8 mouse cellular contexts compared by ENCODE assay signal in the genomic region with DNA sequence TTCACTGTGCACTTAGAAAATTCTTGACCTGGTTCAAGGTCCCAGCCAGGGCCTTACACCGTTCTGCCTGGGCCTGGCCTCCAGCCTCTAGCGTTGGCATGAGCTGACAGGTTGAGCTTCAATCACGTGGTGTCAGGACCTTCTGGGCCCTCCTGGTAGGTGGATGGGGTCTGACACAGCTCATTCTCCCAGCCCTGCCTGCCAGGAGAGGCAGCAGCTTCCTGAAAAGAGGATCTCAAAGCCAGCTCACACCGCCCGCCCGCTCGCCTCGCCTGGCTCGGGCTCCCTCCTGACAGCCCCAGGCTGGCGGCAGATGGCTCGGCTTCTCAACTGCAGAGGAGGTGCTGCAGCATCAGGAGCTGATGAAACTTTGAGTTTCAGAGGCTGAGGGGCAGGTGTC.
A peak's percentile ranks its signal among the peaks of the same experiment; 100 is the strongest.
DNase-seq lines count a peak whose midpoint lies in the region; ATAC-seq and TF ChIP-seq lines count a peak whose summit lies in the region.

No protein-coding gene starts in this region.

- H3K27me3 ChIP-seq in kidney, postnatal 0 days (ENCODE audit: insufficient read depth, low read length): peaks cover 5% of the 10 kb centered on the region; the same call in 1 of the 2 replicates
- peaks cover 8% of the 10 kb centered on the region for H3K27me3 ChIP-seq in embryonic facial prominence, embryonic 14.5 days (replicated peaks; ENCODE audit: control insufficient read depth, insufficient read depth, low read length)
- 0 out of 2 replicates have a peak, but pooled peaks cover 3% of the 10 kb centered on the region for H3K27me3 ChIP-seq in midbrain, postnatal 0 days (ENCODE audit: insufficient read depth, low read length)
- peaks cover 4% of the 10 kb centered on the region; the same call in 1 of the 2 replicates for H3K27me3 ChIP-seq in intestine, embryonic 16.5 days (replicated peaks; ENCODE audit: control insufficient read depth, insufficient read depth, low read length)

- H3K36me3 ChIP-seq in kidney, postnatal 0 days (ENCODE audit: insufficient read depth, low read length): no peaks in the 10 kb centered on the region
- H3K36me3 ChIP-seq in embryonic facial prominence, embryonic 14.5 days (ENCODE audit: control insufficient read depth, insufficient read depth, low read length): no peaks in the 10 kb centered on the region
- H3K36me3 ChIP-seq in midbrain, postnatal 0 days (ENCODE audit: insufficient read depth, low read length): no peaks in the 10 kb centered on the region
- no peaks in the 10 kb centered on the region for H3K36me3 ChIP-seq in intestine, embryonic 16.5 days (ENCODE audit: control insufficient read depth, insufficient read depth, low read length)

- H3K4me3 ChIP-seq in kidney, postnatal 0 days (replicated peaks; ENCODE audit: low read depth, low read length): no peak overlapping the region
- no peak overlapping the region for H3K4me3 ChIP-seq in embryonic facial prominence, embryonic 14.5 days (ENCODE audit: low read depth, low read length)
- H3K4me3 ChIP-seq in layer of hippocampus, adult 2 months: no peak overlapping the region
- H3K4me3 ChIP-seq in midbrain, postnatal 0 days (ENCODE audit: low read depth, low read length): no peak overlapping the region
- H3K4me3 ChIP-seq in intestine, embryonic 16.5 days (ENCODE audit: low read length): no peak overlapping the region

- 12% methylated on average over 11 of the region's 11 CpGs for WGBS in kidney, postnatal 0 days
- WGBS in embryonic facial prominence, embryonic 14.5 days: 14% methylated on average over 11 of the region's 11 CpGs
- WGBS in midbrain, postnatal 0 days: 18% methylated on average over 11 of the region's 11 CpGs
- 20% methylated on average over 11 of the region's 11 CpGs for WGBS in intestine, embryonic 16.5 days

- no peak for DNase-seq in kidney, postnatal 0 days (ENCODE audit: low spot score)
- DNase-seq in kidney, adult 9 months: no peak
- peak; percentile 11 for DNase-seq in embryonic facial prominence, embryonic 14.5 days (ENCODE audit: low spot score)
- peak; percentile 58 to 73 for DNase-seq in layer of hippocampus, adult 2 months (ENCODE audit: low spot score in 2 of 2)
- DNase-seq in midbrain, postnatal 0 days (ENCODE audit: low spot score): peak; percentile 60
- DNase-seq in spleen, postnatal 4 days (ENCODE audit: low spot score in 2 of 2): no peak
- no peak for DNase-seq in thymus, postnatal 0 days (ENCODE audit: low spot score)

- no peak overlapping the region for H3K27ac ChIP-seq in kidney, postnatal 0 days
- H3K27ac ChIP-seq in embryonic facial prominence, embryonic 14.5 days (replicated peaks; ENCODE audit: low read depth, low read length): no peak overlapping the region
- no peak overlapping the region; the same call in 1 of the 2 replicates for H3K27ac ChIP-seq in layer of hippocampus, adult 2 months
- no peak overlapping the region for H3K27ac ChIP-seq in midbrain, postnatal 0 days (ENCODE audit: low read depth, low read length)
- no peak overlapping the region for H3K27ac ChIP-seq in intestine, embryonic 16.5 days (ENCODE audit: low read length)

- no peak overlapping the region for H3K9ac ChIP-seq in kidney, postnatal 0 days (ENCODE audit: low read depth, low read length)
- H3K9ac ChIP-seq in embryonic facial prominence, embryonic 14.5 days (ENCODE audit: low read depth, low read length): no peak overlapping the region
- H3K9ac ChIP-seq in midbrain, postnatal 0 days (replicated peaks; ENCODE audit: low read length, poor library complexity, severe bottlenecking): no peak overlapping the region
- H3K9ac ChIP-seq in intestine, embryonic 16.5 days (ENCODE audit: low read depth, low read length): no peak overlapping the region

- peak; percentile 52; the same call in 1 of the 2 replicates for ATAC-seq in kidney, postnatal 0 days (replicated peaks; ENCODE audit: low FRiP score, low read depth)
- ATAC-seq in embryonic facial prominence, embryonic 14.5 days (ENCODE audit: low read depth): no peak
- ATAC-seq in midbrain, postnatal 0 days (ENCODE audit: low FRiP score): 0 out of 2 replicates have a peak, but pooled peaks have one; percentile 68
- ATAC-seq in intestine, embryonic 16.5 days: no peak

- H3K4me1 ChIP-seq in kidney, postnatal 0 days (replicated peaks; ENCODE audit: insufficient read depth, low read length): no peaks in the 10 kb centered on the region
- no peaks in the 10 kb centered on the region for H3K4me1 ChIP-seq in embryonic facial prominence, embryonic 14.5 days (ENCODE audit: control insufficient read depth, insufficient read depth, low read length)
- H3K4me1 ChIP-seq in midbrain, postnatal 0 days (ENCODE audit: insufficient read depth, low read length): peaks cover 4% of the 10 kb centered on the region; the same call in 1 of the 2 replicates
- no peaks in the 10 kb centered on the region for H3K4me1 ChIP-seq in intestine, embryonic 16.5 days (ENCODE audit: control insufficient read depth, insufficient read depth, low read length)

- TF ChIP-seq CTCF in kidney, postnatal 0 days (IDR thresholded peaks at IDR 0.05; ENCODE audit: low read depth): no peak
- no peak for TF ChIP-seq CTCF in layer of hippocampus, adult 2 months (conservative IDR thresholded peaks at IDR 0.05)
- TF ChIP-seq CTCF in midbrain, postnatal 0 days (IDR thresholded peaks at IDR 0.05): no peak

- no peak overlapping the region for H3K4me2 ChIP-seq in kidney, postnatal 0 days (ENCODE audit: low read length)
- no peak overlapping the region for H3K4me2 ChIP-seq in embryonic facial prominence, embryonic 14.5 days (ENCODE audit: low read depth, low read length)
- H3K4me2 ChIP-seq in midbrain, postnatal 0 days (ENCODE audit: low read depth, low read length, poor library complexity, severe bottlenecking): no peak overlapping the region
- H3K4me2 ChIP-seq in intestine, embryonic 16.5 days (ENCODE audit: low read depth, low read length): no peak overlapping the region

- H3K9me3 ChIP-seq in kidney, postnatal 0 days (replicated peaks; ENCODE audit: low read length): no peaks in the 10 kb centered on the region
- H3K9me3 ChIP-seq in embryonic facial prominence, embryonic 14.5 days (ENCODE audit: control insufficient read depth, low read length): no peaks in the 10 kb centered on the region
- no peaks in the 10 kb centered on the region for H3K9me3 ChIP-seq in midbrain, postnatal 0 days (ENCODE audit: low read length)
- no peaks in the 10 kb centered on the region for H3K9me3 ChIP-seq in intestine, embryonic 16.5 days (ENCODE audit: control insufficient read depth, low read length)

Comparison
In these comparisons a context has a peak if more than half of its experiments do, and no peak if none do; other contexts are left out.
1. ATAC-seq: peak in kidney, postnatal 0 days (single experiment) and midbrain, postnatal 0 days (single experiment); none in embryonic facial prominence, embryonic 14.5 days (single experiment) and intestine, embryonic 16.5 days (single experiment).
2. DNase-seq: peak in embryonic facial prominence, embryonic 14.5 days (single experiment), layer of hippocampus, adult 2 months (2 of 2) and midbrain, postnatal 0 days (single experiment); none in kidney, postnatal 0 days (single experiment), kidney, adult 9 months (single experiment), spleen, postnatal 4 days (0 of 2) and thymus, postnatal 0 days (single experiment).